Mouse (Mus musculus) brain, embryonic 14.5 days (tissue): ENCODE data around the gene Tcf7l1.

Experiments used
- CTCF ChIP-seq: fragments of 200-500 bp; IDR thresholded peaks from 2 replicates; pipeline ENCODE4 v1.5.1; 2012; ENCODE audit warnings: inconsistent platforms, mild to moderate bottlenecking, moderate library complexity, borderline replicate concordance; ENCODE audit not compliant: insufficient read depth, insufficient read length; ENCODE audit errors: extremely low read depth
- POLR2A ChIP-seq: fragments of 200-500 bp; IDR thresholded peaks from 2 replicates; pipeline ENCODE4 v1.6.1; 2012; ENCODE audit warnings: mild to moderate bottlenecking, inconsistent platforms, borderline replicate concordance; ENCODE audit not compliant: poor library complexity, insufficient read depth, insufficient read length, severe bottlenecking; ENCODE audit errors: extremely low read depth

DNA sequence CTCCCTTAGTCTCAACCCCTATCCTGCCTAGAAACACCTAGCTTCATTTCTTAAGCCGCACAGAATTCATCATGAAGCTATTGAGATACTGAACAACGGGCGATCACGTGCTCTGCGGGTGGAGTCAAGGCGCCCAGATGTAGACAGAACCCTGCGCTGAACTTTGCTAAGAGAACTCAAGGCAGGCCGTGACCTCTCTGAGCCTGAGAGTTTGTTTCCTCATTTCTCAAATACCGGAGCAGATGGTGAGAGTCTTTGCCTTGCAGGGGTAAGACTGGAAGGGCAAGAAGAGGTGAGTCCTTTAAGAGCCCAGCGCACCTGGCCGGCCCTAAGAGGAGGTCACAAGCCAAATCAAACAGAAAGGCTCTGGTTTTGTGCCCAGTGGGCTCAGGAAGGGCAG, 52.2 kb downstream of the Tcf7l1 start:
- TF ChIP-seq CTCF (no peak), POLR2A (no peak)
